Mouse (Mus musculus) spleen, adult 2 months (tissue): Measurements from ENCODE around the gene Acot12.

ENCODE experiments used
- CTCF ChIP-seq: fragments of 200-500 bp; IDR thresholded peaks from 2 replicates; pipeline ENCODE4 v1.5.1; 2011; ENCODE audit warnings: mild to moderate bottlenecking, inconsistent platforms; ENCODE audit not compliant: insufficient read depth, insufficient read length, insufficient replicate concordance; ENCODE audit errors: extremely low read depth
- POLR2A ChIP-seq: fragments of 200-500 bp; IDR thresholded peaks from 2 replicates; pipeline ENCODE4 v1.6.1; 2011; ENCODE audit warnings: low read depth, low read length, inconsistent platforms

GRCm38 (mm10) chr13:91760302-91761050 is 19.2 kb downstream of the Acot12 start:
- no peak for TF ChIP-seq CTCF
- TF ChIP-seq POLR2A, result no peak
